Mouse (Mus musculus) T-cell, adult 2 months (primary cell): ENCODE results near the gene Irak1bp1.

Experiments
- DNase-seq: peaks from one replicate; pipeline ENCODE4 v3.0.0; 2022; ENCODE audit warnings: low spot score

Gene Irak1bp1

DNA sequence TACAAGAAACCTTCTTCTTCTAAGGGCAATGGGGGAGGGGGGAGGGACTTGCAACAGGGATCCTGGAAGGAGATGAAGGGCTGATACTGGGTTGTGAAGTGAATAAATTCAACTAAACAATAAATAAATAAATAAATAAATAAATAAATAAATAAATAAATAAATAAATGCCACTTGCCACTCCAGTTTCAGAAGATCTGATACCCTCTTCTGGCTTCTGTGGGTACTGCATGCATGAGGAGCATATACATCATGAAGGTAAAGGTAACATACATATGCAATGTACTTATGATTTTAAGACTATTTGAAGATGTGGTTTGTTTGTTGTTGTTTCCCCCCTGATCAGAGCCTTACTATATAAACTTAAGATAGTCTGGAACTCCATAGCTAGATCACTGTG is 54.8 kb downstream of the Irak1bp1 start:
- DNase-seq: no peak

DNA sequence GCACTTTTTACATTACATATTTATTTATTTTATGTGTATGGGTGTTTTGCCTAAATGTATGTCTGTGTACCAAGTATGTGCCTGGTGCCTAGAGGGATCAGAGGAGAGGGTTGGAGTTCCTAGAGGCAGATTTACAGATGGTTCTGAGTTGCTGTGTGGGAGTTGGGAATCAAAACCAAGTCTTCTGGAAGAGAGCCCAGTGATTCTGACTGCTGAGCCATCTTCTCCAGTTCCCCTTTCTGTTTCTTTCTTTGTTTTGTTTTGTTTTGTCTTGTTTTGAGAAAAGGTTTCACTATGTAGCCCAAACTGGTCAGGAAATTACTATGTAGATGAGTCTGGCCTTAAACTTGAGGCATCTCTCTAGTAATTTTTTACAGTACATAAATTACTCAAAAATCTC is 59.3 kb downstream of the Irak1bp1 start:
- no peak for DNase-seq
